Mouse (Mus musculus) small intestine, adult 2 months (tissue): ENCODE data around the gene Sufu.

Source experiments
- CTCF ChIP-seq: fragments of 200-500 bp; IDR thresholded peaks from 2 replicates; pipeline ENCODE4 v1.5.1; 2012; ENCODE audit warnings: low read depth, mild to moderate bottlenecking, control low read depth, inconsistent platforms, low read length, moderate library complexity, mixed read lengths; ENCODE audit not compliant: insufficient replicate concordance, insufficient read length; ENCODE audit errors: extremely low read depth
- POLR2A ChIP-seq: fragments of 200-500 bp; IDR thresholded peaks from 2 replicates; pipeline ENCODE4 v1.6.1; 2012; ENCODE audit warnings: low read depth, mild to moderate bottlenecking, control low read depth, inconsistent platforms, low read length, moderate library complexity

DNA sequence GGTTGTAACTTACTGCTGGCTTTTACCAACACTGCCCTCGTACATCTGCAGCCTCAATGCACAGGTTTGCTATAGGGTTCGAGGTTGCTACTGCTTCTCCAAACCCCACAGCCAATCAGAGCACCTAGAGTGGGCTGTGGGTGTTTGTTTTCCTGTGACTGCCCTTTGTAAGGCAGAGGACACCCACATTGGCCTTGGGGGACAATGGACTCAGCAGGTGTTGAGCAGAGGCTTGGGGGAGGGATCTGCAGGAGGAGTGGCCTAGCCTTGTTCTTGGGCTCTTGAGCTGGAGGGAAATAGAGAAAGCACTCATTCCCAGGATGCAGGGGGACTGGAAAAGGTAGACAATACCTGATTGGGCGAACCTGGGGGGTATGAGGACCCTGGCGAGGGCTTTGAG, 38.3 kb upstream of the Sufu start:
- no peak for TF ChIP-seq CTCF
- no peak for TF ChIP-seq POLR2A
